Mouse (Mus musculus) stomach, embryonic 14.5 days (tissue): ENCODE measurements at regions not wholly inside any gene's neighbourhood (a gene's known extent, or its start where the extent isn't known, plus 50 kb on each side); places are given as distances from the start of the nearest gene placed in this dataset.

Experiments
- ATAC-seq: fragments of 200-750 bp; cut with Nextera tagmentation; 2 replicates; pipeline ENCODE4 v1.8.0; 2017; ENCODE audit warnings: low read depth, moderate TSS enrichment; ENCODE audit not compliant: insufficient number of reproducible peaks, insufficient read depth, low FRiP score
- H3K27ac ChIP-seq: fragments of 300-500 bp; sonication (generic); 2 replicates; pipeline ENCODE4 v1.5.1; 2014; ENCODE audit warnings: mild to moderate bottlenecking, low read length, moderate library complexity, mixed read lengths
- H3K27me3 ChIP-seq: fragments of 300-500 bp; sonication (generic); 2 replicates; pipeline ENCODE4 v1.6.1; 2014; ENCODE audit warnings: low read length, control low read depth, mixed read lengths; ENCODE audit not compliant: control insufficient read depth, insufficient read depth
- H3K36me3 ChIP-seq: fragments of 300-500 bp; sonication (generic); 2 replicates; pipeline ENCODE4 v1.6.1; 2014; ENCODE audit warnings: mild to moderate bottlenecking, control low read depth, low read length, moderate library complexity, mixed read lengths; ENCODE audit not compliant: control insufficient read depth, insufficient read depth
- H3K4me1 ChIP-seq: fragments of 300-500 bp; sonication (generic); 2 replicates; pipeline ENCODE4 v1.6.1; 2014; ENCODE audit warnings: low read length, control low read depth, mixed read lengths; ENCODE audit not compliant: control insufficient read depth, insufficient read depth
- H3K4me2 ChIP-seq: fragments of 300-500 bp; sonication (generic); replicated peaks from 2 replicates; pipeline ENCODE4 v1.6.1; 2014; ENCODE audit warnings: low read depth, low read length, control low read depth
- H3K4me3 ChIP-seq: fragments of 300-500 bp; sonication (generic); 2 replicates; pipeline ENCODE4 v1.5.1; 2014; ENCODE audit warnings: low read depth, low read length, control low read depth
- H3K9ac ChIP-seq: fragments of 300-500 bp; sonication (generic); replicated peaks from 2 replicates; pipeline ENCODE4 v1.6.1; 2014; ENCODE audit warnings: low read depth, mild to moderate bottlenecking, control low read depth, low read length, moderate library complexity, mixed read lengths
- H3K9me3 ChIP-seq: fragments of 300-500 bp; sonication (generic); 2 replicates; pipeline ENCODE4 v1.6.1; 2016; ENCODE audit warnings: low read depth, low read length, control low read depth; ENCODE audit not compliant: control insufficient read depth
- WGBS: fragments of 180-500 bp; shearing (Covaris S2); extraction: QIAGEN DNeasy Blood & Tissue Kit; methylation state at CpG from one replicate; pipeline ENCODE4 v1.1.7; 2014; 5-methylcytosine and 5-hydroxymethylcytosine counted together

DNA sequence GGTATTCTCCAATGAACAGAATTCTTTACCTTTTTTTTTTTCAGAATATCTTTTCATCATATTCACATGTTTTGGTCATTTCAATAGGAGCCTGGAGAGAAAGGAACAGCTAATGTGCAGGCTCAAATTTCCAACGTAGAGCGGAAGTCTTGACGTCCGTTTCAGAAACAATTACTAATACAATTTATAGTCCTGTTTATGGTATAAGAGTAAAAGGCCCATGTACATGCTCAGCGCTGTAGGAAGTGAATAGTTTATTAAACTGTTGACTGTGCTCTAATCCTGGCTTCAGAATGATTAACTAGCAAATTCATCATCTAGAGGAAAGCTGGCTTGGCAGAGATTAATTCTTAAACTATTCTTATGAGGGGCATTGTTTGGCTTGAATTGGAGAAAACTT is 142.1 kb downstream of the Pik3r1 start:
- no peaks in the 10 kb centered on the region for H3K9me3 ChIP-seq
- no peak overlapping the region for H3K27ac ChIP-seq
- no peaks in the 10 kb centered on the region for H3K36me3 ChIP-seq
- no peak overlapping the region for H3K9ac ChIP-seq
- no peak for ATAC-seq
- no peak overlapping the region for H3K4me3 ChIP-seq
- H3K27me3 ChIP-seq = no peaks in the 10 kb centered on the region
- H3K4me1 ChIP-seq = 0 out of 2 replicates have a peak, but pooled peaks cover 3% of the 10 kb centered on the region
- no peak overlapping the region for H3K4me2 ChIP-seq
- 29% methylated on average over 5 of the region's 5 CpGs for whole genome bisulfite sequencing

DNA sequence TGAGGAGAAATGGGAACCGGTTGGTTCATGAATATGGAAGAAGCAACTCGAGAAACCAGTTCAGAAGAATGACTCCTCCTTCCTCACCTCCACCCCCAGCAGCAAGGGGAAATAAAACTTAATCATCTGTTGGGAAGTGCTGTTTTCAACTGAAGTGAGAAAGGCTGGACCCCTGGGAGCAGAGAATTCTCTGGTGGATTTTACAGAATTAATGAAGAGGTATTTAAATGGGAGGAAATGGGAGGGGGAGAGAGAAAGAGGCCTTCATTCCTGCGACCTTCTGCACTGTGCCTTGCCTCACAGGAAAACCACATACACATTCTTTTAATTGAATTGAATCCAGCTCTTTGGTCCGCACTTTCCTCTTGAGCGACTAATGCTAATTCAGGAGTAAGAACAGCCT is 143.8 kb downstream of the Pik3r1 start:
- WGBS = 49% methylated on average over 5 of the region's 5 CpGs
- Histone ChIP-seq H3K36me3 (no peaks in the 10 kb centered on the region), H3K9me3 (no peaks in the 10 kb centered on the region), H3K4me3 (no peak overlapping the region), H3K4me2 (no peak overlapping the region), H3K9ac (no peak overlapping the region), H3K4me1 (0 out of 2 replicates have a peak, but pooled peaks cover 3% of the 10 kb centered on the region), H3K27ac (no peak overlapping the region), H3K27me3 (no peaks in the 10 kb centered on the region)
- no peak for ATAC-seq

DNA sequence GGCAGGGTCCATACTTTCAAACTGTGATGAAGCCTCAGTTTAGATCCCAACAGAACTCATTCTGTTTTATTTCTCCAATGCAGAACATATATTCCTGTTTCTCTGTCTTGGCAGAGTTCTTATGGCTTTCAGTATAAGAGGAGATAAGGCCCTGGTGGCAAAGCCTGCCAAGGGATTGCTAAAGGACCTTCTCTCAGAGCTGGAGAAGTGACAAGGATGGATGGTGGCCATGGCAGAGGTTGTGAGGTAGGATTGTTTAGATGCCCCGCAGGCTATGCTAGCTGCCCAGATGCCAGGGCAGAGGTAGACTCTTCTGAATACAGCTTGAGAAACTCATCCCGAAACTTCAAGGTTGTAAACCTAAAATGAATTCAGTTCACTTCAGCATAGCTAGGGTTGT is 145.4 kb downstream of the Pik3r1 start:
- no peak overlapping the region for H3K4me2 ChIP-seq
- H3K36me3 ChIP-seq = no peaks in the 10 kb centered on the region
- H3K9me3 ChIP-seq = no peaks in the 10 kb centered on the region
- H3K4me3 ChIP-seq = no peak overlapping the region
- H3K4me1 ChIP-seq = 0 out of 2 replicates have a peak, but pooled peaks cover 3% of the 10 kb centered on the region
- 93% methylated on average over 2 of the region's 2 CpGs for WGBS
- no peak for ATAC-seq
- no peaks in the 10 kb centered on the region for H3K27me3 ChIP-seq
- H3K27ac ChIP-seq = no peak overlapping the region
- H3K9ac ChIP-seq = no peak overlapping the region

DNA sequence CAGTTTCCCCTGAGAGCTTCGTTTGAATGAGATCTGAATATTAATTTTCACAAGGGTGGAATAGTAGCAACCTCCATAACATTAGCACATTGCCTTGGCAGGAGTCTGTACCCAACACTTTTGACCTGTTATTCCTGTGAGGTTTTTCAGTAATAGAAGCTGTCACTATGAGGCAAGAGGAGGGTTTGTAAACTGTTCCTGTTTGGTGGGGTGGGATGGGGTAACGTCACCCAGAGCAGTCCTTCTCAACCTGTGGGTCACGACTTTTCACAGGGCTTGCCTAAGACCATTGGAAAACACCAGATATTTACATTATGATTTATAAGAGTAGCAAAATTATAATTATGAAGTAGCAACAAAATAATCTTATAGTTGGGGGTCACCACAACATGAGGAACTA is 147.4 kb downstream of the Pik3r1 start:
- H3K27ac ChIP-seq = no peak overlapping the region
- no peak for ATAC-seq
- H3K9ac ChIP-seq = no peak overlapping the region
- H3K36me3 ChIP-seq = no peaks in the 10 kb centered on the region
- no peak overlapping the region for H3K4me2 ChIP-seq
- no peaks in the 10 kb centered on the region for H3K9me3 ChIP-seq
- 81% methylated on average over 3 of the region's 3 CpGs for WGBS
- no peaks in the 10 kb centered on the region for H3K27me3 ChIP-seq
- 0 out of 2 replicates have a peak, but pooled peaks cover 2% of the 10 kb centered on the region for H3K4me1 ChIP-seq
- no peak overlapping the region for H3K4me3 ChIP-seq

DNA sequence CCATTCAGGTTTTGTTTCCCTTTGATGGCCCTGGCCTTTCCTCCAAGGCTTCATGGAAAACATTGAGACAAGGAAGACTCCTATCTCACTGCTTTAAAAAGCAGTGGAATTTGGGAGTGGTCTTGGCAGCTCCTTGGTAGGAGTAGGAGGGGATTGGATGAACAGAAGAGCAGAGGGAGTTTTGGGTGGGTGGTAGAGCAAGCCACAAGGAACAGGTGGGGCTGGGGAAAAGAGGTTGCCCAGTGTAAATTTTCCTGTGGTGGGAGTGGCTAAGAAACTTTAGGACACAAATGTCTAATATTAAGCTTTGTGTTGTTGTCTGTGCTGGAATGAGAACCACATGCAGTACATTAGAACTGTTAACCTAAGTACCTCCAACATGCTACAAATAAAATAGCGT is 148.9 kb downstream of the Pik3r1 start:
- H3K27me3 ChIP-seq = no peaks in the 10 kb centered on the region
- no peaks in the 10 kb centered on the region for H3K4me1 ChIP-seq
- 91% methylated on average over 1 of the region's 1 CpGs for WGBS
- H3K27ac ChIP-seq = no peak overlapping the region
- no peak overlapping the region for H3K4me3 ChIP-seq
- H3K9me3 ChIP-seq = no peaks in the 10 kb centered on the region
- H3K4me2 ChIP-seq = no peak overlapping the region
- no peak overlapping the region for H3K9ac ChIP-seq
- no peak for ATAC-seq
- H3K36me3 ChIP-seq = no peaks in the 10 kb centered on the region

DNA sequence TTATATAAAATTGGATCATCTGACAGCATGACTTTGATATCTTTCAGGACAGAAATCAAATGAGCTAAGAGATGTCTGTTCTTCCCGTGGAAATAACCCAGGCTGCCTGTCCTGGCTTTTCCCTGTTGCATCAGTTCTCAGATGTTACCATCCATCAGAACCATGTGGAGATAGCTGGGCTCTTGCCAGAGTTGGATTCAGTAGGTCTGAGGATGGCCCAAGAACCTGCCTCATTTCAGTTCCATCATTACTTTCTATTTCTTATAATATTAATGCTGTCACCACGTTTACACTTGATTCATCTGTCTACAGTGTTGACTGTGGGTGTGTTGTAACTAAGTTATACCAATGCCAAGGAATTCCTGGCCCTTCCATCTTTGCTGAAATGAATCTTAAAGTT is 155.2 kb downstream of the Pik3r1 start:
- no peak overlapping the region for H3K4me3 ChIP-seq
- H3K27me3 ChIP-seq = no peaks in the 10 kb centered on the region
- no peaks in the 10 kb centered on the region for H3K9me3 ChIP-seq
- H3K36me3 ChIP-seq = no peaks in the 10 kb centered on the region
- WGBS = 74% methylated on average over 2 of the region's 2 CpGs
- no peak for ATAC-seq
- H3K27ac ChIP-seq = no peak overlapping the region
- no peak overlapping the region for H3K4me2 ChIP-seq
- H3K4me1 ChIP-seq = no peaks in the 10 kb centered on the region
- H3K9ac ChIP-seq = no peak overlapping the region

DNA sequence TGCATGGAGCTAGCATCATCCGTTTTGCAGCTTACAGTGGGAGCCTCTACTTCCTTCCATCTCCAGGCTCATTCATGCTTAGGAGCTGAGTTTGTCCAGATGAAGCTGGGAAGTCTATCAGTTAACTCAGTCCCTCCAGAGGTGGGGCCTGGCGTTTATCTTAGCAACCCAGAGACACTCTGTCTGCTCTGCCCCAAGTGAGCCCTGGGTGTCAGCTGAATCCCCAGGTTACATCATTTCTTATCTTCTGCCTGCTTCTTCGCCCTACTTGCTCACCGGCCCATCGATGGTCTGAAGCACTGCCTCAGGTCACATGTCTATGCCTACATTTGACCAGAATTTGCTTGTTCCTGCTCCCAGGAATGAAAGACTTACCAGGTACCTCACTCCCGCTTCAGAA is 156.3 kb downstream of the Pik3r1 start:
- ATAC-seq = peak; percentile 80; the same call in 1 of the 2 replicates
- H3K9me3 ChIP-seq = no peaks in the 10 kb centered on the region
- no peak overlapping the region for H3K27ac ChIP-seq
- H3K36me3 ChIP-seq = no peaks in the 10 kb centered on the region
- H3K4me3 ChIP-seq = no peak overlapping the region
- no peaks in the 10 kb centered on the region for H3K27me3 ChIP-seq
- no peak overlapping the region for H3K4me2 ChIP-seq
- no peaks in the 10 kb centered on the region for H3K4me1 ChIP-seq
- WGBS = 86% methylated on average over 6 of the region's 6 CpGs
- no peak overlapping the region for H3K9ac ChIP-seq

DNA sequence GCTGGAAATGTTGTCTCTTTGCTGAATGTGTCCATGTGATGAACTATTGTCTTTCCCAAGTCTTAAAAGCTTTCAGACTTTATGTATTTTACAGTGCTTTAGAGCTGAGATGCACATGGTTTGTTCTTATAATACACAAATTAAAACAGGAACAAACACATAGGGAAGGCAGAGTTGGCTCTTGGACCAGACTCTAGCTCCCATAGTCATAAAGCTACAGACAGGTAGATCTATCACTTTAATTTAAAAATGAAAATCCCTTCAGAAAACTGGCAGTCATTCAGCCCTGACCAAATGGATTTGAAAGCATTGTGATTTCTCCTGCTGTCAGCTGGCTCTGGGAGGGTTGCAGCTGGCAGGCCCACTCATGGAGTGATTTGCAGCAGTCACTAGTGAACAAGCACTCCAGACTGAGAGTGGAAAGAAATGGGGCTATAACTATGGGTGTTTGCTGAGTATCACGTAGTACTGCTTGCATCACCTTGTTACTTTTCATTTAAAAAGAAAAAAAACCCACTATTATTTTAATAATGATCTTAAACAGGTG is 161.8 kb downstream of the Pik3r1 start:
- Histone ChIP-seq H3K4me3 (no peak overlapping the region), H3K36me3 (no peaks in the 10 kb centered on the region), H3K27me3 (no peaks in the 10 kb centered on the region), H3K9ac (no peak overlapping the region), H3K4me1 (no peaks in the 10 kb centered on the region), H3K4me2 (no peak overlapping the region), H3K27ac (no peak overlapping the region), H3K9me3 (no peaks in the 10 kb centered on the region)
- ATAC-seq = no peak
- WGBS = 72% methylated on average over 1 of the region's 1 CpGs

DNA sequence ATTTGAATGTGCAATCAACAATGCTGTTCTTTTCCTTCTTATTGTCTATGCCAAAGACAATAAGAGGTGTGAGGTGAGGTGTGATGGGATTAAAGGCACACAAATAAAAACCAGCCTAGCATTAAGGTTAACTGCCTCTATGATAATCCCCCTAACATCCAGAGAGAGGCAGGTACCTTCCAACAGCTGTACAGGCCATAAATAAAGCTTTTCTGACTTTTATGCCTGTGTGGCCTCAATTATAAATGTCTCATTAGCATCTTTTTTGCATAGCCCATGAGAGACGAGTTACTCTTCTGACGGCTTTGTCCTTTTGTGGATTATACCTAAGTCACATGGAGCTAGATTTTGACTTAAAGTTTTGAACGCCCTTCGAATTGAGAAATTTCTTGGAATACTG is 162.3 kb downstream of the Pik3r1 start:
- Histone ChIP-seq H3K9me3 (no peaks in the 10 kb centered on the region), H3K4me3 (no peak overlapping the region), H3K4me2 (no peak overlapping the region), H3K4me1 (no peaks in the 10 kb centered on the region), H3K27ac (no peak overlapping the region), H3K27me3 (no peaks in the 10 kb centered on the region), H3K36me3 (no peaks in the 10 kb centered on the region), H3K9ac (no peak overlapping the region)
- ATAC-seq = no peak
- 90% methylated on average over 4 of the region's 4 CpGs for WGBS
